Mouse (Mus musculus): ENCODE measurements at regions not wholly inside any gene's neighbourhood (a gene's known extent, or its start where the extent isn't known, plus 50 kb on each side); places are given as distances from the start of the nearest gene placed in this dataset.

DNA sequence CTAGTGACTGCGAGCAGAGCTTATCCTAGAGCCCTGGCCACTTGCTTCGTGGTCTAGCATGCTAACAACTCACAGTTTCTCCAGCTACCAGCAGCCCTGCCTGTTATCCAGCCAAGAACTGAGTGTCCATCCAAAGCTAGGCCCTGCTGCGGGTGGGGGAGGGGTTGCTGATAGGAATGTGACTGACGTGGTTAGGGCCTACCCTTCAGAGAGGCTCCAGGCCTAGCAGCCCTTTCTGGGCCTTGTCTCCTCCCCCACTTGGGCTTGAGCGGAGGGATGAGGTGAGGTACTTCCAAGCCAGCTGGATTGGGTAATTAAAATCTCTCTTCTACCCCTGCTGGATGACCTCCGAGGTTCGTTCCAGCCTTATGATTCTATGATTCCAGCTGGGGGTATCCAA is 79.2 kb downstream of the Efnb1 start:
- DNase-seq (ENCODE audit: low spot score): peak; percentile 35

DNA sequence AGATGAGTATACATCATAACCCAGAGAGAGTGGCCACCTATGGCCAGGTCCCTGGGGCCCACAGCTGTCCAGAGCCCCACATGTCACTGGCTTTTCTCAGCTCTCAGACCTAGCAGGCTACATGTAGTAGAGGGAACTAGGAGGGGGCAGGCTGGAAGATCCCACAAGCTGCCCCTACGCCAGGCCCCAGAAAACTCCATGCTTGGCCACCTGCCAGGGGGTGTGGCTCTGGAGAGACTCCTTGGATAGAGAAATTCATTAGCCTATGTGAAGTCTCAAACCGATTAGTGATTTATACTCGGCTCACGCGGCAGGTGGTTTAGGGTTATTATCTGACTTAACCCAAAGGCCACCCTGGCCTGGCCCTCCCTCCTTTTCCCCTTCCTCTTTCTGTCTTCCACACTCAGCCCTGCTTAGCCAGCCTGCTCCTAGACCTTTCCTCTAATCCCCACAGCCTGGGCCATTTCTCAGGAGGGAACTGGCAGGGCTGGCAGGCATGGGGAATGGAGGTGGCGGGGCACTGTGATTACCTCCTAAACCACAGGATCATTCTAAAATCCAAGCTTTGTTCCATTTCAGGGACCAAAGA is 77.7 kb downstream of the Efnb1 start:
- no peak for DNase-seq (ENCODE audit: low spot score)

DNA sequence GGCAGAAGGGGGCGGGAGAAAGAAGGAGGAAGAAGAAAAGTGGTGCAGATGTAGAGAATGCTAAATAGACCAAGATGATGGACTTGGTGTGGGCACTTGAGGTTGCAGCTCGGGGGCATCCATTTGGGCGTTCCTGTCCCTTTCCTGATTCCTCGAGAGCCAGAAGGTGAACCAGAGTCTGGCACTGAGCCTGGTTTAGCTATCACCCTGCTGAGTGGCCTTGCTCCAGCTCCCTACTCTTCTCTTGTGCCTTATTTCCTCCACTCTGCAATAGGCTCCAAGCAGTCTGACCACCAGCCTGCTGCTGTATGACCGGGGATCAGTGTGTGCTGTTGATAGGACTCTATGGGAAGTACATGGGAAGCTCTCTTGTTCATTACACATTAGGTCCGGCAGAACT is 68.1 kb downstream of the Efnb1 start:
- DNase-seq (ENCODE audit: low spot score): no peak

DNA sequence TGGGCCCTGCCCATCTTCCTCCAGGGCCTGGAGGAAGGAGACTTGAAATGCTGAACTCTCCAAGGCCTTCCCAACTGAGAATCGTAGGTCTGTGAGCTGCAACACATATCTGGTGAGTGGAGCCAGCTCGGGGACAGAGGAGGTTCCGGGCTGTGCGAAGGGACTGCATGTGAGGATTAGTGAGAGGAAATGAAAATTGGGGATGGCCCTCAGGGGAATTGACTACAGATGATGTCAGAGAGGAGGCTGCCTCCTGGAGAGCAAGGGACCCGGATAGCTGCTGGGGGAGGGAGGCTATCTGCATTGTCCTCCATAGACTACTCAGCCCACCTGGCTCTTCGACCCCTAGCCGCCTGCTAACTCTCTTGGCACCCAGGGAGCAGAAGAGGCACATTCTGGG is 65.2 kb downstream of the Efnb1 start:
- no peak for DNase-seq (ENCODE audit: low spot score)

DNA sequence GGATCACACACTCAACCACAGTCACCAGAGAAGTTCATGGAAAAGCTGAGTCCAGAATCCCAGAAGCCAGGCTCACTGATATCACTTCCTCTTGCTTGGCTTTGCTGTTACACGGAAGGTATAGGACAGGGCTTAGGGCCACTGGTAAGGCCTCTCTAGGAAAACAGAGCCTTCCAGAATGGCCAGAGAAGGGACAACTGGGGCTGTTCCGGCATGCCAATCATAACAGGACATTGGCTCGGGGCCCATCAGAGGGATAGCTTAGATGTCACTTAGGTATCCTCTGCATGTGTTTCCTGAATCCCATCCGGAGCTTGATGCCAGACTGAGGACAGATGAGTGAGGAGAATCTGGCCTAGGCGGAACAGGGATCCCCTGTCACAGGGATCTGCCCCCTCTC is 63.7 kb downstream of the Efnb1 start:
- no peak for DNase-seq (ENCODE audit: low spot score)

DNA sequence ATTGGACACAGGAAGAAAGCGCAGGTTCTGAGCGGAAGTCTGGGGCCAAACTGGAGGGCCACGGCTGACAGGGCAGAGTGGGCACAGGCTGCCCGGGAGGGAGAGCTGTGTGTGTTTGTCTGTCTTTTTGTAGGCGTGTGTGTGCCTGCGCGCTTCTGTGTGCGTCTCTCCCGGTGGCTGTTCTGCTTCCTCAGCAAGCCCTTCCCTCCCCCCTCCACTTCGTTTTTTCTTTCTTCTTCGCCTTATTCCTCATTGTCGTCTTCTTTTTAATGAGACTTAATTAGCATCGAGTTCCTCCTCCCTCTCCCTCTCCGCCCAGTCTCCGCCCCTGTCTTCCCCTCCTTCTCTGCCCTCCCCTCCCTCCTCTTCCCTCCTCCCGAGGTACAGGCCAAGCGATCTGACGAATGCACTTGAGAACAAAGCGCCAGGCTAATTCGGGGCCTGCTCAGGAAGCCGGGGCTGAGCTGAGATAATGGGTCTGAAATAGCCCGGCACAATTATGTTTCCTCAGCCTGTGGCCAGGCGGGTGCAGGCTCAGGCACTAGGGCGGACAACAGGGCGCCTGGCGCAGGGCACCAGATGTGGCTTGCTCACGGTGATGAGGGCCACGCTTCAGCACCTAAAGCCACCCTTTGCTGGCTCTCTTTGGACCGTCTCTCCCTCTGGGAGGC is 63.2 kb downstream of the Efnb1 start:
- peak; percentile 20 for DNase-seq (ENCODE audit: low spot score)
